Mouse (Mus musculus) mouse embryonic stem cell (cell line): ENCODE data around the gene Gjb3.

ENCODE experiments used
- in situ Hi-C, 2 experiments: fragments of 300-500 bp; cut with MboI; formaldehyde crosslinking; loops; 1 replicate in 1 of 2; 3 replicates in 1 of 2; pipeline ENCODE4 v1.14.3; 2019 to 2020; ENCODE audit warnings: low sequenced_read_pairs in 2 of 2, low pct_unique_long_range_greater_than_20kb in 1 of 2, mixed read lengths in 1 of 2; ENCODE audit not compliant: unreplicated experiment in 1 of 2

Gjb3 gene

DNA sequence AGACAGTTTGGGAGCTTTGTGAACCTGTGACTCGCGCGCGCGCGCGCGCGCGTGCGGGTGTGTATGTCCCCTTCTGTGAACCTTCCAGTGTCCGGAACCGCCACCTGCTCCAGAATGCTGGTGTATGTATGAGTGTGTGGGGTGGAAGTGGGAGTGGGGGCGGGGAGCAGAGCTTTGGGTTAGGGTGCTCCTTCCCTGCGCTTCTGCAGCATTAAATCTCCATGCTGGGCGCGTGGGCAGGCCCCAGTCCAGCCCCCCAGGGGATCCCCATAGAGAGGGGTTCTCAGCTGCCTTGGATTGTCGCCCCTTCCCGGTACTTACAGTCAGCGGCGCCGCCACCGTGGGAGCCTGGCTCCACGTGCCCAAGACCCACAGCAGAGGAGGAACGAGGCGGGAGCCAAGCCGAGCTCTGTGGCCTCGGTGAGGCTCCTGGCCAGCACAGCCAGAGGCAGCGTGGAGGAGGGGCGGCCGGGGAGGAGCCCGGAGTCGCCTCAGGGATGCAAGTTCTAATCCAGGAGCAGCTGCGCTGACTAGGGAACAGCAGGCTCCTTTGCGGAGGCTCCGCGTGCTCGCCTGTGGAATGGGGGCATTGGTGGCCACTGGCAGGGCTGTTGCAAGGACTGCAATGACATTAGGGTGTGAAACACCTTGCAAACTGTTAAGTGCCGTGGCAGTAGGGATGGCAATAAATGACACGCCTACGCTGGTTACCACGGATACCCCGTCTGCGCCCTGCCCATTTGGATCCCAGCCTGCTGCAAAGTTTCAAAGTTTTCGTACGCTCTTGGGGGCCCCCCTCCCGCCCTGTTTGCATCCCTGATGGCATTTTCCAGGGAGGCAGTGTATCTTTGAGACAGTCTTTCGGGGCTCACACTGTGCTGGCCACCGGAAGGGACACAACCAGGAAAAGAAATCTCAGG, at the start of gene Gjb3:
Gjb3 (minus strand) TSS at position 664 of the 920 bp plus-strand sequence.
- in situ Hi-C loops = no loop called here

DNA sequence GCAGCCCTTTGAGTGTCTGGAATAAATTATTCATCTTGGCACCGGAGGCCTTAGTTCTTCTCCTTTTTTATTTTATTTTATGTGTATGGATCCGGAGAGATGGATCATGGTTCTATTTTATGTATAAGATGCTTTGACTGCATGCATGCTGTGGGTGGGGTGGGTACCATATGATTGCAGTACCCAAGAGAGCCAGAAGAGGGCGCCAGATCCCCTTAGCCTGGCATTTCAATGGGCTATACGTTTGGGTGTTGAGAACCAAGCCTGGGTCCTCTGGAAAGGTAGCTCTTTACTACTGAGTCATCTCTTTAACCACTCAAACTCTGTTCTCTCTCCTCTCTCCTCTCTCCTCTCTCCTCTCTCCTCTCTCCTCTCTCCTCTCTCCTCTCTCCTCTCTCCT, 46.7 kb upstream of the Gjb3 start:
- in situ Hi-C loops = loop anchor here in 1 of 2 experiments (10.0 kb wide), 1 partner anchor 237 kb away; no protein-coding TSS in a partner anchor

DNA sequence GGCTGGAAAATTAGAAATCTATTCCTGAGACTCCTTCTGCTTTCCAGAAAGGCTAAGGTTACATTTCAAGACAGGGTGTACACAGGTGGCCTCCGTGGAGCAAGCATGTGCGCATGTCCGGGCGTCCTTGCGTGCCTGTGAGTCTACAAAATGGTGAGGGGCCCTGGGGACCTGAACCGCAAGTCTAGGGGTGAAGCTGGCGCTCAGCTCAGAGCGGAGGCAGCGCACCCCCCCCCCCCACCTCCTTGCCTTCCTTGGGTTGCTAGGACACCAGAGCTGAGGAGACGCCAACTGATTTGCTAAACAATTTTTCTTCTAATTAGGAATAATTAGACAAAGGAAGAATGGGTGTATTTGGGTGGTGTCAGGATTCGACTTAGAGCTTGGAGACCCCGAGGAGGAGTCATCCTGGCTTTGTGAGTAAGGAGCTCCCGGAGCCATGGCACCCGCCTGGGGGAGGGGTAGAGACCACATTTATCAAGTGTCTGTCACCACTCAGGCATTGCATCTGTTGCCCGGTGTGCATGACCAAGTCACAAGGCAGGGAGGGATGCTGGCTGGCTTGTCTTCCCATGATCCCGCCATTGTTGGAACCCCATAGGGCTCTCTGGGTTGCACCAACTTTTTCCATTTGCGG, 45.0 kb upstream of the Gjb3 start:
- in situ Hi-C loops = loop anchor here in 1 of 2 experiments (10.0 kb wide), 1 partner anchor 239 kb away; no protein-coding TSS in a partner anchor

DNA sequence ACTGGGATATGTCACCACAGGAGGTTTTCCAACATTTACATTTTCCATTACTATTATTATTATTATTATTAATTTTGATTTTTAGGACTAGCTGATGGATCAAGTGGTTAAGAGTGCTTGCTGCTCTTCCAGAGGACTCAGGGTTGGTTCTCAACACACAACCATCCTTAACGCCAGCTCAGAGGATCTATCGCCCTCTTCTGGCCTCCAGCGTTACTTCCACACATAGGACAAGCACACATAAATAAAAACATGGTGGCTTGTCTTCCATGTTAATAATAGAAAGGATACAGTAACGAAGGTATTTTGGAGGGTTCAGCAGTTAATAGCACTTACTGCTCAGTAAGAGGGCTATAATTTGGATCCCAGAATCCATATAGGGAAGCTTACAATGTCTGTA, 44.0 kb upstream of the Gjb3 start:
- in situ Hi-C loops = loop anchor here in 1 of 2 experiments (10.0 kb wide), 1 partner anchor 240 kb away; no protein-coding TSS in a partner anchor

DNA sequence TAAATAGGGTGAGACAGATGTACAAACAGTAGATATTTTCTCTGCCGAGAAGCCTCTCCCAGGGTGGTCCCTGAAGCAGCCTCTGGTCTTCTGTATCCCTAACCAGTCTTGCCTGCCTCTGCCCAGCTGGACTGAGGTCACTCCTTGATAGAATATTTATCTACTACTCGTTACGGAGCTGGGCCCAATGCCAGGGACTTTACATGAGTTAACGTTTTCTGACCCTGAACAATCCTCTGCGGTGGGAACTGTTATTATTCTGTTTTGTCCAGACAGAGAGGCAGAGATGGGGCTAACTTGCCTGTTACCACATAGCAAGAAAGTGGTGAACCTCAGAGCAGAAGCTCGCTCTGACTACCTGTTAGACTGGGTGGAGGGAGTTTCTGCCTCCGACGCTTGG, 42.8 kb upstream of the Gjb3 start:
- in situ Hi-C loops = loop anchor here in 1 of 2 experiments (10.0 kb wide), 1 partner anchor 241 kb away; no protein-coding TSS in a partner anchor

DNA sequence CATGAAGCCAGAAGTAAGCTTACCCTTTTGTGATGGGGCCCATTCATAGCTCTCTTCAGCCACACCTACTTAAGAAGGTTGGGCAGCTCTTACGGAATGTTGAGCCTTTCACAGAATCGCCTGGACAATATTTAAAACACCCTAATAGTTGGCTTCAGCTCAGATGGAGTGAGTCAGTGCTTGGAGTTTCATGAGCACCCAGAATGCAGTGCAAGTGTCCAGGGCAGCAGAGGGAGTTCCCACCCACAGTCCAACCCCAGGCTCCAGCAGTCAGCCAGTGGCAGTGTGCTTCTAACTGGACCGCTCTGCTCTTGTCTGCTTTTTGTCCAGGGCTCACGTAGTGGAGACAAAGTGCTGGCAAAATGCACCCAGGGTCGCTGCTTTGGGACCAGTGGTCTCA, 40.9 kb upstream of the Gjb3 start:
- in situ Hi-C loops = loop anchor here in 1 of 2 experiments (10.0 kb wide), 1 partner anchor 243 kb away; no protein-coding TSS in a partner anchor

DNA sequence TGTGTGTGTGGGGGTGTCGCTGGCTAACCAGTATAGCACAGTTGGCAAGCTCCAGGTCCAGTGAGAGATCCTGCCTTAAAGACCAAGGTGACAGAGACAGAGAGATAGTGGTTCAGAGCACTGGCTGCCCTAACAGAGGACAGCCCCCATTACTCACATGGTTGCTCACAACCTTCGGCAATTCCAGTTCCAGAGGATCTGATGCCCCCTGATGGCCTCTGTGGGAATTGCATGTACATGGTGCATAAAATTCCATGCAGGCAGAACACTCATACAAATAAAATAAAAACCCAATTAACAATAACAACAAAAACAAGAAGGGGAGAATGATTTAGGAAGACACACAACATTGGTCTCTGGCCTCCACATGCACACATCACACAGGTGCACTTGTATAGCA, 39.8 kb upstream of the Gjb3 start:
- in situ Hi-C loops = loop anchor here in 1 of 2 experiments (10.0 kb wide), 1 partner anchor 244 kb away; no protein-coding TSS in a partner anchor

DNA sequence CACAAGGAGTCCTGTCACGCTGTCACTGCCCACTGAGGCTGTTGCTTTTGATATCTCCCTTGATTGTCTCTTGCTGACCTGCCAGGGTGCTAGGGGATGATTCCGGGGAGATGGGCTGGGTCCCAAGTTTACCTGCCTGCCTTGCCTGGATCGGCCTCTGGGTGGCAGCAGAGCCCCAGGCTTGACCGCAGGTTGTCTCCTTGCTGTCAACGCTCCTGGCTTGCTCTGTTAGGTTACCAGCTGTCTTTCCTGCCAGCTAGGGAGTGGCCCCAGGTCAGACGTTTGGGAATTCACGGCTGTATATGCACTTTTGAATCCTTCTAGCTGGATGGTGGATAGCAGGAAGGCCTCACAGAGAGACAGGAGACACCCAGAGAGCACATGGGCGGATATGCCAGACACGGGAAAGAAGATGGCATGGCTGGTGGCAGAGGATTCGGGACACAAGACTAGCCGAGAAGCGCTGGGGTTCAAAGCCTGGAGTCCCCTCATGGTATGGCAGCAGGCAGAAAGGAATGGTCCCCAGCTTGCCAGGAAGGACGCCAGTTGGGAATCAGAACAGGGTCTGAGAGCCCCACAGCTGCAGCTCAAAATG, 37.8 kb upstream of the Gjb3 start:
- in situ Hi-C loops = loop anchor here in 1 of 2 experiments (10.0 kb wide), 1 partner anchor 114 kb away; no protein-coding TSS in a partner anchor

DNA sequence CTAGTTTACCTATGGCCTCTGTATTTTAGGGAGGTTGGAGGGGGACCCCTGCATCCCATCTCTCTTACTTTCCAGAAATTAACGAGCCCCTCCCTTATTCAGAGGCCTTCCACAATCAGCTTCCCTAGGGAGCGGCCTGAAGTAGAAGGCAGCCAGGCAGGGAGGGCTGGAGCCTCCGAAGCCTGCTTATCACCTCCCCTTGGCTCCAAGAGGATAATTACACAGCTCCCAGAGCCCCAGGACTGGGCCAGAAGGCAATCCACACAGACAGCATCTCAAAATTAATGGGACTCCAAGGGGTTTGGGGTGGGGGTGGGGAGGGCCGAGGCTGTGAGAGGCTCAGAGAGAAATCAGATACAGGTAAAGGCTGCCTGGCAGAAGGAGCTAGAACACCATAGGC, 35.2 kb upstream of the Gjb3 start:
- in situ Hi-C loops = loop anchor here in 1 of 2 experiments (10.0 kb wide), 1 partner anchor 111 kb away; no protein-coding TSS in a partner anchor

DNA sequence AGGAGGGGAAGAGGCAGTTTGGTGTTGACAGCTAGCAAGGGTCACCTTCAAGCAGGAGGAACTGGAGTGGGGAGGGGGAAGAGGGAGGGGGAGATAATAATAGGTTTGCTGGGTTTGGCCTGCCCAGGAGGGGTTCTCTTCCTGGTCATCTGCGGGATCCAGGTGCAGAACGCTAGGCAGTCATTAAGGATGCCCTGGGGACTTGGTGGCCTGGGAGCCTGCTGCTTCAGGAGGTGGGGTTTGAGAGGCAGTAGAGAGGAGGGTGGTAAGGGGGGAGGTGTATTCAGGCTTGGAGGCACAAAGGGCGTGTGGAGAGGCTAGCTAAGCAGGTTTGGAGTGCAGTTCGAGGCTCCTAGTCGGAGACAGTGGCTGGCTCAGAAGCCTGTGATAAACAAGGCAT, 34.8 kb upstream of the Gjb3 start:
- in situ Hi-C loops = loop anchor here in 1 of 2 experiments (10.0 kb wide), 1 partner anchor 111 kb away; no protein-coding TSS in a partner anchor

DNA sequence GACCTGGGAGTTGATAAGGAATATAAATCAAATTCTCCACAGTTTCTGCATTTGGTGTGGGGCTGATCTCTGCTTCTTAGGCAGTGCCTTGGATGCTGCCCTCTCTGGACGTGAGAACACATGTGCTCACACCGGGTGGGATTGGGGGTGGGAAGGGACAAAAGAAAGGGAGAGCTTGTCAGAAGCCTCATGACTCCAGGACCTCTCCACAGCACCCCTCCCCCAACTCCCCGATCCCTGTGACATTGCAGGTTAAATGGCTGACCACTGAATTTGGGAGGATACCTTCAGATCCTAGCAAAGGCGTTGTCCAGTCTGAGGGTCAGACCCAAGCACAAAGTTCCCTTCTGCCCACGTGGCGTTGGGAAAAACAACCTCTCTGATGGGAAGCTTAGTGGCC, 33.8 kb upstream of the Gjb3 start:
- in situ Hi-C loops = loop anchor here in 1 of 2 experiments (10.0 kb wide), 1 partner anchor 110 kb away; no protein-coding TSS in a partner anchor

DNA sequence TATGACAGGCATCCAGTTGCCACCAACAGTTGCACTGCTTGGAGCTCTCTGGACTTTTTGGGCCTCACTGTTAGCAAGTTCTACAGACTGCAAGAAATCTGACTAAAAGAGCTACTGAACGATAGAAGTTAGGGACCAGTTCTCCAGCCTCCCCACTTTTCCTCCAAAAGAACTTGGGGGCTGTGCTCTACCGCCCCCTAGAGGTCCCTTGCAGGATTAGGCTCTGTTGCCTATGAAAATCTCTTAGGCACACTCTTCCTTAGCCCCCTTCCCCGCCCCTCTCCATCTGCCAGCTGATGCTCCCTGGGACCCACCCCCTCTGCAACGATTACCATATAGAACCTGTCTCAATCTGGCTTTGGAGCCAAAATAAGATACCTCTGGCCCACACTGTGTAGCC, 32.7 kb upstream of the Gjb3 start:
- in situ Hi-C loops = loop anchor here in 1 of 2 experiments (10.0 kb wide), 1 partner anchor 109 kb away; no protein-coding TSS in a partner anchor

DNA sequence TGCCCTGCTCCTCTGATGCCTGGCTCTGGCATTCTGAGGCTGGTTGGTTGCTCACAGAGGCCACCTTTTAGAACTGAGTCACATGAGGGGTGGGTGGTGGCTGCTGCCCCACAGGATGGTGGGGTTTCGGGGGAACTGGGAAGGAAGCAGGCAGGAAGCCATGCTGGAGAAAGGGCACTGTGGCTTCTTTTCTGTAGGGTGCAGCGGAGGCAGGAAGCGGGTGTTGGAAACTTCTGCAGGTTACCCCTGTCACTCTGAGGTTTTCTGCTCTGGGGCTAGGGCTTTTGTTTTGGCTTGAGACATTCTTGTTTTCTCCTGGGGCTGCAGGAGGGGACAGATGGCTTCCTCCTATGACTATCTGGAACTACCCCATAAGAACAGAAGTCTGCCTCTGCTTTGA, 31.9 kb upstream of the Gjb3 start:
- in situ Hi-C loops = loop anchor here in 1 of 2 experiments (10.0 kb wide), 1 partner anchor 108 kb away; no protein-coding TSS in a partner anchor

DNA sequence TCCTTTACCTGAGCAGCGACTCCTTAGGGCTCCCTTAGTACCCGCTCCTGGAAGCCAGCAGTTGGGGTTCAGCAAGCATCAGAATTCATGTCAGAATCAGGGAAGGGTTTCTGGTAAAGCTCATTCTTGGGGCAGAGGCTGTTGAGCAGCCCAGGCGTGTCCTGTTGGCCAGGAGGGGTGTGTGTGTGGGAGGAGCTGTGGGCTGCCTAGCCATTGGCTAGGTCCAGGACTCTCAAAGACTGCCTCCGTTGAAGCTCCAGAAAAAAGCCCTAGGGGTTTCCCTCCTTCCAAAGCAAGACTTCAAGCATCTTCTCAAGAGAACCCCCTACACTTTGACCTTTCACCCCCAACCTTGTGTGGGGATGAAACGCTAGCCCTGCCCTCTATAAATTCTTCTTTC, 27.4 kb upstream of the Gjb3 start, which contains the start of gene Gjb5:
Gjb5 (minus strand) TSS at position 164 of the 400 bp plus-strand sequence.
- in situ Hi-C loops = no loop called here

DNA sequence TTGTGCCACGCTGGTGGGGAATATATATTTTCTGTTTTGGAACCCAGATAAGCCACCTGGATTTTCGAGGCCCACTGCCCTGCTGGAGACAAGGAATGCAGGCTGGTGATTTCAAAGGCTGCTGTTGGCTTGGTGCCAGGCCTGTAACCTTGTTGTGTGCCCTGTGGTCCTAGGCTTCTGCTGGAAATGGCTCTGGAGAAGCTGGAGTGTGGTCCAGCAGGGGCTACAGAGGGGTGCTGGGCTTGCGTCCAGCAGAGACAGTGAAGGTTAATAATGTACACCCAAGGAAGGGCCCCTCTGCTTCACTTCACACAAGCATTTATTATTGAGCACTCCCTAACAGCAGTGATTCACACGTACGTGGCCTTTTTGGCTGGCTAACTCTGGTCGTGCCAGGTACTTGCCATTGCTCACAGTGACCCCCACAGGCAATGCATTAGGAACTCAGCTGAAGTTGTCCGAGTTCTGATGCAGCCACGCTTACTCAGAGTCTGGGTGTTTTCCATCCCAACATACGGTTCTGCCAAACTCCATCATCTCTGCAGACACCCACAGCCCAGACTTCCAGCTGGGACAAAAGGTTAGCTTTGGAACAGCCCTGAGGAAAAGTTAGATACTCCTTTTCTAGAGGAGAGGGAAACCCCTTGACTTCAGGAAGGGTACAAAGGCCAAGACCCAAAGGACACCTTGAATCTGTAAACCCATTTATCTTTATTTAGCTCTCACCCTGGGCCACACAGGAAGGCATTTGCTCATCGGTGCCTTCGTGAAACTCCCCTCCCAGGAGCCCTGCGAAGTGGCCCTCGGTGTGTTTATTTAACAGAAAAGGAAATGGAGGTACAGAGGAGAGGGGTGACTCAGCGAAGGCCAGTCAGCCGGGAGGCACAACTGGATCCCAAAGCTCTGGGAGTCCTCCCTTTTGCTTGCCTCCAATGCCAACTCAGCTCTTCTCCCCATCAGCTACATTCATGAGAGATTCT, 24.2 kb upstream of the Gjb3 start:
- in situ Hi-C loops = no loop called here

DNA sequence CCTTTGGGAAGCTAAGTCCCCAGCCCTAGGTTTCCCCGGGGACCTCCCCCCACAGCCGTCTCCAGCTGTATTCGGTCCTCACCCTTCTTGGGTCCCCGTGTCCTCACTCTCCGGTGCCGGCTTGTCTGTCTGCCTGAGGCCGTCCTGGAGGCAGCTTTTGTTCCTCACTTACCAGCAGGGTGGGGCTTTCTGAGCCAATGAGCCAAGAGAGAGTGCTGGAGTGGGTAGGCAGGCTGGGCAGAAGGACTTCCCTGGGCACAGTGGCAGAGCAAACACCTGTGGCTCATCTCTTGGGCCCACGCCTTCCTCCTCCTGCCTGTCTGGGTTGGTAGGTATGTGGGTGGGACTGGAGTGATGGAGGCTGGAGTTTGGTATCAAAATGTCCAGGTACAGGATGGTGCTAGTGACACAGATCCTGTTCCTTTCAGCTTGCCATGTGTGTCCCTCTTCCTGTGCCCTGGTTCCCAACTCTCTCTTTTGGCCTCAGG, 23.4 kb upstream of the Gjb3 start, which contains the start of gene Gjb4:
Gjb4 (minus strand) TSS at position 131 of the 488 bp plus-strand sequence.
- in situ Hi-C loops = no loop called here

DNA sequence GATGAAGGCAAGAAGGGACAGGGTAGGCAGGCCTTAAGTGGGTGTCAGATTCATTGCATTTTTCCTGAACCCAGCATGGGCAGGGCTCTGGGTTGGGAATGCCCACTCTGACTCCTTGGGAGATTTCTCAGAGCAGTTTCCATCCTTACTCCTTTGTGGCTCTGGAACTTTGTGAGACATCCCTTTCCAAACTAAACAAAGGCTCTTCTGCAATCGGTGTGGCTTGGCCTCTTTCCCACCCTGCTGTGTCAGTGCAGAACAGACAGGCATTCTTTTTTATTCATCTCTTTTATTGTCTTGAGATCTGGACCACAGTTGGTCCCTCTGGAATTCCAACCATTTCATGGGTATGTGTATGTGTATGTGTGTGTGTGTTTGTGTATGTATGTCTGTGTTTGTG, 21.9 kb upstream of the Gjb3 start:
- in situ Hi-C loops = no loop called here
